ENCODE assay signal across 9 mouse cellular contexts in the genomic region with DNA sequence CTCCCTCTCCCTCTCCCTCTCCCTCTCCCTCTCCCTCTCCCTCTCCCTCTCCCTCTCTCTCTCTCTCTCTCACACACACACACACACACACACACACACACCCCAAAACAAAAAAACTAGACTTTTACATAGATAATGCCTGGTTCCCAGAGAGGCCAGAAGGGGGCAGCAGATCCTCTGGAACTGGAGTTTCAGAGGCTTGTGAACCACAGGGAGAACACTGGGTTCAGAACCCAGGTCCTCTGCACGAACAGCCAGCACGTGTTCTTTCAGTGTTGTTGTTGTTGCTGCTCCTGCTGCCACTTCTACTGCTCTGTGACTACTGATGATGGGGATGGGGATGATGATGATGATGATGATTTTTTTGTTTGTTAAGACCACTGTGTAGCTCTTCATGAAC.
DNase-seq lines count a peak whose midpoint lies in the region; ATAC-seq lines count a peak whose summit lies in the region.
"Had no signal": no experiment of that assay in that cellular context is flagged by ENCODE, and none has a peak within 500 bp of the region (broad histone marks: within the 10 kb centered on the region; RNA-seq: fewer than 3 reads in every experiment).

No protein-coding gene starts in this region.

- H3K4me3 ChIP-seq in midbrain, embryonic 10.5 days, result no peak overlapping the region
- H3K4me3 ChIP-seq in midbrain, embryonic 13.5 days (replicated peaks), result no peak overlapping the region
- H3K4me3 ChIP-seq: midbrain, embryonic 12.5 days had no signal

- H3K27ac ChIP-seq in midbrain, embryonic 10.5 days (replicated peaks), result no peak overlapping the region
- H3K27ac ChIP-seq in midbrain, embryonic 13.5 days, result no peak overlapping the region
- H3K27ac ChIP-seq: midbrain, embryonic 12.5 days had no signal

- no peaks in the 10 kb centered on the region for H3K9me3 ChIP-seq in midbrain, embryonic 10.5 days (replicated peaks)
- H3K9me3 ChIP-seq in midbrain, embryonic 13.5 days, result no peaks in the 10 kb centered on the region
- H3K9me3 ChIP-seq: midbrain, embryonic 12.5 days had no signal

- WGBS in midbrain, embryonic 10.5 days, result 44% methylated on average over 2 of the region's 2 CpGs
- WGBS in midbrain, embryonic 13.5 days, result 29% methylated on average over 2 of the region's 2 CpGs

- peak; percentile 20 to 52 for DNase-seq in cerebellum, postnatal 14 days
- DNase-seq in cerebellum, adult 11-12 months, result no peak
- DNase-seq in midbrain, embryonic 10.5 days (ENCODE audit: low spot score), result peak; percentile 26
- peak; percentile 14 for DNase-seq in adrenal gland, adult 2 months
- peak; percentile 14 for DNase-seq in spleen, adult 12 weeks (ENCODE audit: low spot score)
- DNase-seq in layer of hippocampus, adult 11-12 months (ENCODE audit: low spot score), result no peak

- no peak for ATAC-seq in midbrain, embryonic 13.5 days
- peak; percentile 82 for ATAC-seq in granulocyte monocyte progenitor cell, adult 5-6 weeks (replicated peaks; ENCODE audit: poor library complexity, severe bottlenecking)

- H3K9ac ChIP-seq in midbrain, embryonic 13.5 days (replicated peaks), result no peak overlapping the region
- H3K9ac ChIP-seq: midbrain, embryonic 12.5 days had no signal

- H3K27me3 ChIP-seq in midbrain, embryonic 10.5 days (ENCODE audit: low read depth, poor library complexity, severe bottlenecking), result no peaks in the 10 kb centered on the region
- no peaks in the 10 kb centered on the region for H3K27me3 ChIP-seq in midbrain, embryonic 13.5 days
- H3K27me3 ChIP-seq: midbrain, embryonic 12.5 days had no signal

- no peak overlapping the region for H3K4me2 ChIP-seq in midbrain, embryonic 13.5 days (replicated peaks)
- H3K4me2 ChIP-seq: midbrain, embryonic 12.5 days had no signal

- H3K4me1 ChIP-seq in midbrain, embryonic 10.5 days, result no peaks in the 10 kb centered on the region
- H3K4me1 ChIP-seq in midbrain, embryonic 13.5 days (replicated peaks), result no peaks in the 10 kb centered on the region
- H3K4me1 ChIP-seq: midbrain, embryonic 12.5 days had no signal

- H3K36me3 ChIP-seq in midbrain, embryonic 10.5 days, result no peaks in the 10 kb centered on the region
- H3K36me3 ChIP-seq in midbrain, embryonic 13.5 days, result no peaks in the 10 kb centered on the region
- H3K36me3 ChIP-seq: midbrain, embryonic 12.5 days had no signal

Comparison
In these comparisons a context has a peak if more than half of its experiments do, and no peak if none do; other contexts are left out.
1. DNase-seq: peak in cerebellum, postnatal 14 days (2 of 2), midbrain, embryonic 10.5 days (single experiment), adrenal gland, adult 2 months (single experiment) and spleen, adult 12 weeks (single experiment); none in cerebellum, adult 11-12 months (single experiment) and layer of hippocampus, adult 11-12 months (single experiment).